Mouse (Mus musculus): ENCODE measurements at regions not wholly inside any gene's neighbourhood (a gene's known extent, or its start where the extent isn't known, plus 50 kb on each side); places are given as distances from the start of the nearest gene placed in this dataset.

DNA sequence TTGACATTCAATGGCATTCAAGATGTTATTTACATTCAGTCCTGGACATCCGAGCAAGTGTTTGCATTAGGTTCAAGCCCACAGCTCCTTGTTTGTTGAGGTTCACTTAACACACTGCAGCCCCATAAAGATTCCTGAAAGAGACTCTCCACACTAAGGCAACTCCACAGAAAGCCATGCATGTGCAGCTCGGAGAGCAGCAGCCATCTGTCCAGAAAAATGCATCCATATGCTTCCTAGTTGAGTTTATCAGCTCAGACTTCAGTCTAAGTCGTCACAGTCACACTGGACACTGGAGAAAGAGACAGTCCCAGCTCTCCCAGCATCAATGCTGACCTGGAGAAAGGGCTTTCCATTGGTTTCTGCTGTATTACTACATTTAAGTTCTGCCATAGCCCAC is 339.7 kb downstream of the Epha4 start:
- no peak for DNase-seq (ENCODE audit: low spot score)

DNA sequence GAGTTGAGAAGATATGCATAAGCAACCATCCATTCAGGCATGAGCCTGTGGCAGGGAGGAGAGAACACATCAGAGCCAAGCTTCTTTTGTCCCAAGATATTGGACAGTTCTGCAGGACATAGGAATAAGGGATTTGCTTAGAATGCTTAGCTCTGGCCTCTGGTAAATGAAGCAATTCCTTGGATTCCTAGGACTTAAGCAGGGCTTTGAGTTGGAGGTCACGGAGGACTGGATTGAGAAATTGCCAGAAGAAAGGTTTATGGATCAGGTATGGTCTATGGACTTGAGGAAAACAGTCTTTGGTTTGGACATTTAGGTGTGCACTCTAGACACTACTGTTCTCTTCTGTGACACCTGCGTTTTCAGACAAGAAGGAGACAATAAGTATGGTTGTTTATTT is 338.4 kb downstream of the Epha4 start:
- DNase-seq (ENCODE audit: low spot score): no peak

DNA sequence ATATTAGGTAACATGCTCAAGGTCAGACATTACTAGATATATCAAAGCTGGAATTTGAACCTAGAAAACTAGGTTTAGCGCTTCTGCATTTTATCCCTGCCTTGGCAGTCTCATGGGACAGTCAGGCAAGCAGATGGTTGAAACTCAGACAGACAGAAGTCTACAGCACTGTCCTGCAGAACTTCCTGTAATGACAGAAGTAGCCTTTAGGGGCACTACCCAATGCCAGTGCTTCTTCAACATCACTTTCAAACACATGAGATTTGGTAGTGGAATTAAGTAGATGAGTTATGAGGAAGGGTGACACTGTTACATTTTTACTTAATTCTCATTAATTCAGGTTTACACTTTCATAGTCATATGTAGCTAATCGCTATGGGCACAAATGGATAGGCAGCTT is 330.9 kb downstream of the Epha4 start:
- DNase-seq (ENCODE audit: low spot score): no peak

DNA sequence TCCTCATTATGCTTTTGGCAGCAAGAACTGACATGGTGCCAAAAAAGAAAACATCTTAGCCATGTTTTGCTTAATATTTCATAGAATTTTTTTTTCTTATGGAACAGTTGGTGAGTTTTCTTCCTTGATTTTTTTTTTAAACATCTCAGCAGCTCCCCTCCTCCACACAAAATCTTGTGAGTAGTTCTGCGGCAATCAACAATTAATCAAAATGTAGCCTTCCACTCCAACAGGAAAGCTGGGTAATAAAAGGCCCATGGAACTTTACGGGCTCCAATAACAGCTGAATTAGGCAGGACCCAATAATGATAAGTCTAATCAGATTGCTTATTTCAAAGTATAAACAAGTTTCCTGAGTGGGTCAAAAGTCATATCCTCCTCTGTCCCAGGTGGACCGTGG is 324.7 kb downstream of the Epha4 start:
- DNase-seq (ENCODE audit: low spot score): no peak

DNA sequence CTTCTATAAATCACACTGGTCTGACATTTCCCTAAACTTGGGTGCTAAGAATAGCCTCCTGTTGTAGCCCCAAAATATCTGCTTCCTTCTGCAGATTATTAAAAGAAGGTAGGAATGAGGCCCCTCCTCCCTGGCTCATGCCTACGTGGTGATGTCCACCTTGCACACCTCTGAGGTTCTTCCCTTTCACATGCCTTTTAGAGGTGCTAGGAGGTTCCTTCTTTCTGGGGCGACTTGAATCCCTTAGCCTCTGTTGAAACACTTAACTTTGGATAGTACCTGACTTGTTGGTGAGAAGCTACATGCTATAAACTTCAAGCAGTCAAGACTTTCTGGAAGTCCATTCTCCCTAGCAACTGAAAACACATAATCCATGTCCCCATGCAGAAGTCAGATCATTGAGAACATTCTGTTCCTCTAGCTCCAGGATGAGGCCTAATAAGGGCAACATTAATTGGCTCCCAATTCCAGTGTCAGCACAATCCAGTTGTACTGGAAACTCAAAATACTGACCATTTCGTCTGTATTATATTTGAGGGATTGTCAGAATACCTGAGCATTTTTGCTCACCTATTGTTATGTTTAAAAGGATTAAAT is 313.5 kb downstream of the Epha4 start:
- DNase-seq (ENCODE audit: low spot score): no peak

DNA sequence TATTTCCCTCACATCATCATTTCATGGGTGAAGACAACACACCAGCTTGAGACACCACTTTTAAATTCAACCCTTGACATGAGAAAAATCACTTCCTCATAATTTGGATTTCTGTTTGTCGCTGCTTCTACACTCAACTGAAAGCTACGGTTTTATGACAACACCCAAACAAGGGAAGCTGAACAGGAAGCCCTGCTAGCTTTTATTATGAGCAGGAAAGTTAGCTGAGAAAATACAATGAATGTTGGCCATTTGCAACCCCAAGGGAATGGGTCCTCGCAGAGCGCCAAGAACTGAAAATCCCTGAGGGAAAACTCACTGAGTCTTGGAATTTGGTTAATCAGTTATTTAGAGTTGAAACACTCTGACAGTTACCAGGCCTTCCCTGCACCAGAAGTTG is 311.9 kb downstream of the Epha4 start:
- DNase-seq (ENCODE audit: low spot score): no peak

DNA sequence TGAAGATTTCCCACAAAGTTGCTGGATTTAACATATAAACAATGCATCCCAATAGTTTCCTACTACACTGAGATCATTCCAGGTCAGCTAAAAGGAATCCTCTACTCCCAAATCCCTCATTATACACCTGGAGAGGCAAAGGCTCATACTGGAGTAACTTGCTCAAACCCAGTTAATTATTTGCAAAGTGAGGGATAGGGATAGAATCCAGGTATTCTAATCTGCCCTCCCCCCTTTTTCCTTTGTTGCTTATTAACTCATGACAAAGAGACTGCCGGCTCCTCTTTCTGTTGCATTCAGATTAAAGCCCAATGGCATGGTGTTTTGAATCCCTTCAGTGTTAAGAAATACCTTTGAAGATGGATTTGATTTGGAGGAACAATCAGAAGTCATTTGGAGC is 308.4 kb downstream of the Epha4 start:
- DNase-seq (ENCODE audit: low spot score): no peak

DNA sequence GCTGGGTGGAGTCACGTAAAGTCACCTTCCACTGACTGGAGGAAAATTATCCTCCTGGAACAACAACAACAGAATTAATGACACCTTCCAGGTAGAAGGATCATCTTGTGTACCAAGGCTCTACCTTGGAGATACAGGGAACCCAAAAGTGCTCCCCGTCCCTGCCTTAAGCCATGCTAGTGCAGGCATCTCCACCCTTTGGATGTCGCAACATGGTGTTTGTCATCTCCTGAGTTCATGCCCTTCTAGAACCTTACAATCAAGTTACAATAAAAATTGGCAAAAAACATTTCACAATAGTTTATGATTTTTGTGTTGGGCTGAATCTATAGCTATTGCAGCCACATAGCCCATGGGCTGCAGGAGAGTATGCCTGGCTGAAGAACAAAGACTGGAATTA is 305.5 kb downstream of the Epha4 start:
- no peak for DNase-seq (ENCODE audit: low spot score)

DNA sequence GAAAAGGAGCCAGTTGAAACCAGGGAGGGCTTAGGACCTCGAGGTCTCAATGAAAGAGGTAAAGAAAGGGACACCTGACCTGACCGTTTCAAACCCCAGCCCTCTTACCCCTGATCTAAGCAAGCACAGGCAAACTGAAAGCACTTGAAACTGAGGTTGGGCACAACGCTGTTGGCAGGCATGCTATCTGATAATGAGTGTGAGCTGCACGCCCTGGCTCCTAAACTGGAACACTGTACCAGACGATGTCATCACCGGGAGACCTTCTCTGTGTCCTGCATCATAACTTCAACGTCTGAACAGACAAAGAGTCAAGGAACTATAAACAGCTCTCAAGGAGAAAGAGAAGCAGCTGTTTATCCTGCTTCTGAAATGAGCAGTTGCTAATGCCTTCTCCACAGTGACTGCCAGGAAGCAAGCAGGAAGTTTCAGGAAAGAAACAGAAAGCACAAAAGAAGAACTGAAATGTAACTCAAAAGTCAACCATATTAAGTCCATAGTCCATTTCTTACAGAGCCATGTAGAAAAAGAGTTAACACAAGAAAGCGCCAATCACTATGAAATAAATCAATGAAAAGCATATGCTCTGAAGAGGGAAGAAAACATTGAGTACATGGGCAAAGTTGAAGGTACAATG is 301.3 kb downstream of the Epha4 start:
- DNase-seq (ENCODE audit: low spot score): peak; percentile 18

DNA sequence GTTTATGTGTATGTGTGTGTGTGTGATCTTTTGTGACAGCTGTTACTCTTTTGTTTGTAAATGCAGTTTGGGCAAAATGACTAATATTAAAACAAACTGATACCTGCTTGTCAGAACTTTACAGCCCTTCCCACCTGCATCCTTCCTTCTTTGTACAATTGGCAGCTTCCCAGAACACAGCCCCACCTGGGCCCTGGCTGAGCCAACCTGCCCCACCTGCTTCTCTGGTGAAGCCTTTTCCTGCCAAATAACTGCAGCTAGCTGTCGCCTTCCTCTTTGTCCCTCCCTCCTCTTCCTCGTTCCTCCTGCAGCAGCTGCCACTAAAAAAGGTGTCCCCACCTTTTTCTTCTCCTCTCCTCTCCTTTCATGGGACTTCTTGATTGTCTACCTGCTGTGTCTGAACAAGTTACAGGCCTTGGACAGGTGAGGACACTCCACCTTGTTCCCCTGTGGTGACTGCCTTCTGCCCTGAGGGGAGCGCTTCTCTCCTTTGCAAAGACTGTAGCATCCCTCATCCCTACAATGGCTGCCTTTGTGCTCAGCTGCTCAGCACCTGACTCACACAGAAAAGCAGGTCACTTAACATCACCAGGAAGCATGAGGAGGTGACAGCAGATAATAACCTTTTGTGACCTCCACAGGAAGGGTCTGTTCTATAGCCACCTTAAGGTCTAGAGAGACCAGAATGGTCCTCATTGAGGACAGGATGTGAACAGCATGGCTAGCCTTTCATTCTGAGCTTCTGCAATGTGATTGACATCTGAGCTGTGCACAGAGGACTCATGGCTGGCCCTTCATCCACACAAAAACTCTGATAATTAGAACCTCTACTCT is 295.2 kb downstream of the Epha4 start:
- DNase-seq (ENCODE audit: low spot score): no peak

DNA sequence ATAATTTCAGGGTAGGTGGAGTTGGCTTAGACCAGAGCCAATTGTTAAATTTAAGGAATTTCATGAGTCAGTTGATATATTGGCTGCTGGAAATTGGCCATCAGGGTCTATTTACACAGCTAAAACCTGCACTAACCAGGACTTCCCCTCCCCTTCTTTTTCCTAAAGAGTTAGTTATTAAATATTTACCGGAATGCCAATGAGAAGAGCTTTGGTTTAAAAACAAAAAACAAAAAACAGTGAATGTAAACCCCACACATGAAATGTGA is 294.6 kb downstream of the Epha4 start:
- no peak for DNase-seq (ENCODE audit: low spot score)

DNA sequence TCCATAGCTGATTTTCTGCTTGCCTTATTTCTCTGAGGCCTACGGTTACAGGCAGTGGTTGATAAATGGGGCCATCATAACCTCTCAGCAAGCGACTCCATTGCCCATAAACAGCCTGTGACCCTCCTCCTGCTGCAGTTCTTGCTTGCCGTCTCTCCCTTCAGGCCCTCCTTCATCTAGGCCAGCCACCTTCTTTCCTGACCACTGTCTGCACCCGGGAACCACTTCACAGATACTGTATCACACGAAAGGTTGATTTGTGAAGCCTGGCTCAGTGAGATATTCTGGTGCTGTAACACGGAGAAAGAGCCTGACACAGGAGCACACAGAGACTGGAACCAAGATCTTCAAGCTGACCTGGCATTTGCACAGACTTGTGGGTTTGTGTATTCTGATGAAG is 294.1 kb downstream of the Epha4 start:
- DNase-seq (ENCODE audit: low spot score): no peak

DNA sequence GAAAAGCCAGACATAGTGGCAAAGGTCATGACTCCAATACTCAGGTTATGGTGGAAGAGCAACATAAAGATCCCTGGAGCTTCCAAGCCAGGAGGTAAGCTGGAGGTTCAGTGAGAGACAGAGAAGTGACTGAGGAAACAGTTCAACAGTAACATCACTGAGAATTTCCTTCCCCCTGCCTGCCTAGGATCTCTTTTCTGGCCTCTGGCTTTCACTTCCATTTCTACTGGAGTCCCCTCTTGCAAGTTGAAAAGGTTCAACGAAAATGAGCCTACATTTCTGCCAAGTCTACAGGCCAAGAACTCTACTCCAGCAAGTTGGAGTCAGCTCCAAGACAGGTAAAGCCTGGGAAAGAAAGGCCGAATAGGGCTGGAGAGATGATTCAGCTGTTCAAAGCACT is 293.0 kb downstream of the Epha4 start:
- no peak for DNase-seq (ENCODE audit: low spot score)

DNA sequence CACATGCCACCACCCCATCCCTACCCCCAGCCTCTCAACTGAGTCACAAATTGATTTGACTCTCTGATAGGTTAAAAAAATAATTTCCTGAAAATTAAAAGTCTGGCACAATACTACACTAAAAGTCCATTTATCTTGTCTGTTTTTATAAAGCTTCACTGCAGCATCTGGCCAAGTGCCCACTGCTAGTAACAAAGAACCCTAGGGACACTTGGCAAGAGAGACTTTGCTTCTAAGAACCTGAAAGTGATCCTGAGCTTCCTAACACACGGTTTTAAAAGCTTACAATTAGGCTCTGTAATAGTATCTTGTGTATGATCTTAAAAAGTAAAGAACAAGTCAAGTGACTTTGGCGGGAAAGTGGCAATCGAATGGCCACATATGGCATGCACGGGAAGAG is 288.3 kb downstream of the Epha4 start:
- DNase-seq (ENCODE audit: low spot score): no peak

DNA sequence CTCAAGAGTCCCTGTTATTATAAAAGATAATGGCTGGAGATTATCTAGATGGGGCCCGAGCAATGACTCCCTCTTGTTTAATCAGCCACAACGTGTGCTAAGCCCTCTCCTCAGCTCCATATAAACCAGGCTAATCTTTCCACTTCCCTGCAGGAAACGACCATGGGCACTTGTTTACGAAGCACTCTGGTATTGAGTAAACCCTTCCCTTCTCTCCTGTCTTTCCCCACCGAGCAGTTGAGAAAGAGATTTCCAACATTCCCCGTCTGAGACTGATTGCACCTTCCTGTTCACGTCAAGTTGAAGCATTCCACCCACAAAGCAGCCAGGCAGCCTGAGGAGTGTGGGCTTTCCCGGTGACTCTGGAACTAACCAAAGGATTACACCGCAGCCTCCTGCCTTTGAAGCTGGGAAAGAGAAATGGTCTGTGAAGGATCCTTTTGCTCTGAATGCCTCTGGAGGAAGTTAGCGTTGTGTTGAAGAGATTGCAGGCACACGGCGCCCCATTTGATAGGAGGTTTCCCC is 287.8 kb downstream of the Epha4 start:
- peak; percentile 15 for DNase-seq (ENCODE audit: low spot score)

DNA sequence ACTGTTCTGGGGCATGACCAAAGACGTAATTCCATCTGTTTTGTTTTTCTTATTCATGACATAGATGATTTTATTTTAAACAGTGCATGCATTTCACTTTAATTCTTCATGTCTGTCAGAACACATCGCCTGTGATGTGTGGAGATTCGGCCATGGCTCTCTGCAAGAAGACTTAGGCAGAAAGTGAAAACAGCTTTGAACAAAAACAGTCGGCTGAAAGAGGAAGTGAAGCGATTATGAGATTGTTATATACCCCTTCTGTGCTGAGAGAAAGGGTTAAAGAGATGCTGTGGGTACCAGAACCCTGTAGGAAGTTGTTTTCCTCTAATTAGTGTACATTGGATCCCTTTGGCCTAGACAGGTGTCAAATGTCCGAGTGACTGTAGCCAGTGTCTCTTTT is 287.1 kb downstream of the Epha4 start:
- no peak for DNase-seq (ENCODE audit: low spot score)

DNA sequence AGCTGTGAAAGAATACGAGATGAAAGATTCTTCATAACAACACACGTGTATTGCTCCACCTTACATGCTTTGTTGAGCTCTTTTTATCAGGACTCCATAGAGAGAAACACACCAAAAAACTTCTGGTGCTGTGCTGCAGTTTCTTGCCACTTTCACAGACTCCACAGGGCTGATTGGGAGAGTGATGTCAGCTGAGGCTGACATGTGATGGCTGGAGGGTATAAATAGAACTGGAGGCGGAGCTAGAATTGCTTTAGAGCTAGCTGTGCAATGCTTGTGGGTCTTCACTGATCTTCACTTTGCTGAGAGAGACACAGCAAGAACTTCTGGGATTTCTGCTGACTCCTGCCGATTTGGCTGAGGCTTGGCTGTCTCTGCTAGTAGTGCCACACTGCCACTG is 285.3 kb downstream of the Epha4 start:
- no peak for DNase-seq (ENCODE audit: low spot score)

DNA sequence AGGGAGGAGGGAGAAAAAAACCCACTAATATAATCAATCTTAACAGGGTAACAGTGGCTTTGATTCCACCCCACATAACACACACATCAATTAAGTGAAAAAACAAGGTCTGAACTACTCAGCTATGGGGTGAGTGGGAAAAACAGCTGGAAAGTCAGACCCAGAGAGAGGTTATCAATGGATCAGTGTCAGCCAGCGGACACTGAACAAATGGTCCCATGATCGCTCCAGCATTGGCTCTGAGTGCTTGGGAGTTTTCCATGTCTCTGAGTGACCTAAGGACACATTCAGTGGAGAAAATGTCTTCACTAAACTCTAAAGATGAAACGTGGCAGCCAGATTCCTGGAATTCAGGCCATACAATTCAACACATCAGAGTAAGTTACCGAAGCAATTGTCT is 281.9 kb downstream of the Epha4 start:
- no peak for DNase-seq (ENCODE audit: low spot score)

DNA sequence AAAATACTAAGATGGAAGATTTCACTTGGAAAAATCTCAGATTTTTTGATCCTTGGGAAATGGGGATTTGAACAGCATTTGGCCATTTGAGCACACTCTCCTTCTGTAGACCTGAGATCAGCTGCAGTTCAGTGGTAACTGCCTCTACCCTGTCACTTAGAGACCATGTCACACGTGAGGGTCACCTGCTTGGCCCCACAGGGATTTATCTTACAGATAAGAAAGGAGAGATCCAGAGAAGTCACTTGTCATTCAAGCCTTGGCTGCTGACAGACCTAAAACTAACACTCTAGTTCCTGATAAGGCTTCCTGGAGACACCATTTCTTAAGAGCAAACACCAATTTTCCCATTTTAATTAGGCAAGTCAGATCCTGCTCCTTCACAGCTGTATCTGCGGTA is 270.2 kb downstream of the Epha4 start:
- DNase-seq (ENCODE audit: low spot score): no peak

DNA sequence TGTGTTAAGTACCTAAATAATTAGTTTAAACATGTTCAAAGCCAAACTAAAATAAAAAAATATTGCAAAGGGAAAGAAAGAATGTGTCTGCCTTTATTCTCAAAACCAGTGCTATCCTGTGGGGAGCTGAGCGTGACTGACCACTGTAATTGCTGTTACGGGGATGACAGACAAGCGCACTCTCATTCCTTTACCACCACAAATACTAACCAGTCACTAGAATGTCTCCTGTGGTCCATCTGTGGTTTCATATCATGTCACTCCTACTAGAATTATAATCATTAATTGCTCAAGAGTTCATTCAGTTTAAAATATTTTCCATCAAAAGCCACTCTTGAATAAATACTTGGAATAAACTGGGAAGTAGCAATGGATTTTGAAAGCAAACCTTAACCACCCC is 268.8 kb downstream of the Epha4 start:
- no peak for DNase-seq (ENCODE audit: low spot score)

DNA sequence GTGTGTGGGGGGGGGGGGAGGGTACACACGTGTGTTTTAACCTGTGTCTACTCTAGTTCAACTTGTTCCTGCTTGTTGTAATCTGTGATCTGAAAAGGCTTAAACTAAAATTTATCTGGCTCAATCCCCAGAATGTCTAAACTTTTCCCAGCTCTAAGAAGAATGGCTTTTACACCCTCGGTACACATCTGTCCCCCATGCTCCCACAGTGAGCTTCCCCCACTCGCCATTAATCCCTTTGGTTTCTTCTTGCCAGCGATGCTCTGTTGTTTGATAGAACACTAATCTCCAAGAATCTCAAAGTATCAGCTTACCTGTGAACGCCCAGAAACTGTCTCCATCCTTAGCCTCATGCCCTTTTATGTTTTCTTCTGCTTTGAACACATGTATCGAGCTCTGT is 260.6 kb downstream of the Epha4 start:
- no peak for DNase-seq (ENCODE audit: low spot score)

DNA sequence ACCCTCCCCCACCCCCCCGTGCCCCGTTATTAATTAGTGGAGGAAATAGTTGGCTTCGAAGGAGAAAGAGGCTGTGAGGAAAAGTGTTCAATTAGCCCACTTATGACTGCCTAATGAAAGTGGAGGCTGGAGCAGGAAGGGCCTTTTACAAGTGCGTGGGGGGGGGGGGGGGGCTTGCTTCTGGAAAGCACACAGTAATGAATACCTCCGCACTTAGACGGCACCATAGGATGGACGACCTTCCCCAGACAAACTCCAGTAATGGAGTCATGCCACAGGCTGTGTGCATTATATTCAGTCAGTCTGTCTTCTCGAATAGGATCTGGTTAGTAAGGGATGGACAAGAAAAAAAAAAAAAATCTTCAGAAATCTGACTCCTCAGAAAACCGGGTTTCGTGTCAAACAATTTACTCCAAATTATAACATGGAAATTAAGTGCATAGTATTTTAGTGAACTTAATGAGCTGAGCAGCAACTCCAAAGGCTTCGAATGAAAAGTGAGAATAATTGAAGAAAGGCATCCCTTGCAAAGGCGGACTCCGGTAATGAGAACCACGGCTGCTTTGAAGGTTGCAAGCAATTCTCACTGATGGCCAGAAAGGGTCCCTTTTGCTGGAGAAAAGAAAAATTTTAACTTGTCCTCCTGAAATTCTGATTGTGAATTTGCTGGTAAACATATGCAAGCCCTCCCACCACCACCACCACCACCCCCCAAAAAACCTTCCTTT is 258.6 kb downstream of the Epha4 start:
- no peak for DNase-seq (ENCODE audit: low spot score)

DNA sequence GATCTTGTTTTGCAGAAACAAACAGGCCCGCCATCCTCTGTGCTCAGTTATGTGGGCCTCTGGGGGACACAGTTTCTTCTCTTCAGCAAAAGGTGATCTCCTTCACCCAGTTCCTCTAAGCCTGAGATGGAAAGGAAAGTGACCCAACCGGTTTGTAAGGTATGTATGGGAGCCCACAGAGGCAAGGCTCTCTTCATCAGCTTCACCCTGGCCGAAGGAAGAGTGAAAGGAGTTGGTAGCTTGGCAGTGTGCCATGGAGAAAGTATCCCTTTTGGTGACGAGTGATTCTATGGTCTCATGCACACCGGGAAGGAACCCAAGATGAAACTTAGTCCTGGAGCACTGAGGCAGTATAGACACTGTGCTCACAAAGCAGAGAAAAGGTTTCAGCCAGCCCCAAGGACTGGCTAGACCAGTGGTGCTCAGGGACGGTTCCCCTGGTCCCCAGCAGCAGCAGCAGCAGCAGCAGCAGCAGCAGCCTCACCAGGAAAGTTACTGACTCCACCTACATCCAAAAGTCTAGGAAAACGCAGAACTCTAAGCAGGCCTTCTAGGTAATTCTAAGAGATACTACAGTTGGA is 256.1 kb downstream of the Epha4 start:
- no peak for DNase-seq (ENCODE audit: low spot score)
